Mouse (Mus musculus) liver, embryonic 11.5 days (tissue): ENCODE data around the gene Ephb4. TPM values are rescaled to one million over a fixed set of nuclear protein-coding genes. Genes with fewer than 3 reads are reported as not detected.

Experiments
- ATAC-seq: fragments of 200-750 bp; cut with Nextera tagmentation; replicated peaks from 2 replicates; pipeline ENCODE4 v1.8.0; 2017; ENCODE audit warnings: moderate number of reproducible peaks, mild to moderate bottlenecking, moderate TSS enrichment, moderate library complexity; ENCODE audit not compliant: low FRiP score
- DNase-seq: peaks from one replicate; pipeline ENCODE4 v3.0.0-alpha.2; 2017; ENCODE audit warnings: low spot score
- H3K27ac ChIP-seq: fragments of 300-500 bp; sonication (generic); 2 replicates; pipeline ENCODE4 v1.5.1; 2014; ENCODE audit warnings: mild to moderate bottlenecking, low read depth, low read length, control low read depth
- H3K27me3 ChIP-seq: fragments of 300-500 bp; sonication (generic); replicated peaks from 2 replicates; pipeline ENCODE4 v1.6.1; 2014; ENCODE audit warnings: low read length, mixed read lengths; ENCODE audit not compliant: control insufficient read depth, insufficient read depth
- H3K36me3 ChIP-seq: fragments of 300-500 bp; sonication (generic); 2 replicates; pipeline ENCODE4 v1.6.1; 2014; ENCODE audit warnings: mild to moderate bottlenecking, low read length, moderate library complexity, mixed read lengths; ENCODE audit not compliant: control insufficient read depth, insufficient read depth
- H3K4me1 ChIP-seq: fragments of 300-500 bp; sonication (generic); replicated peaks from 2 replicates; pipeline ENCODE4 v1.6.1; 2014; ENCODE audit warnings: low read length, mixed read lengths; ENCODE audit not compliant: control insufficient read depth, insufficient read depth
- H3K4me2 ChIP-seq: fragments of 300-500 bp; sonication (generic); 2 replicates; pipeline ENCODE4 v1.6.1; 2014; ENCODE audit warnings: mild to moderate bottlenecking, control low read depth, moderate library complexity
- H3K4me3 ChIP-seq: fragments of 300-500 bp; sonication (generic); 2 replicates; pipeline ENCODE4 v1.5.1; 2014; ENCODE audit warnings: low read depth, low read length, control low read depth
- H3K9ac ChIP-seq: fragments of 300-500 bp; sonication (generic); 2 replicates; pipeline ENCODE4 v1.6.1; 2014; ENCODE audit warnings: low read depth, low read length, control low read depth
- H3K9me3 ChIP-seq: fragments of 300-500 bp; sonication (generic); 2 replicates; pipeline ENCODE4 v1.6.1; 2016; ENCODE audit warnings: low read length, inconsistent platforms, mixed read lengths; ENCODE audit not compliant: control insufficient read depth
- WGBS: fragments of 180-500 bp; shearing (Covaris S2); extraction: QIAGEN DNeasy Blood & Tissue Kit; methylation state at CpG from one replicate; pipeline ENCODE4 v1.1.7; 2014; 5-methylcytosine and 5-hydroxymethylcytosine counted together
- polyA plus RNA-seq: library from polyadenylated mRNA; unstranded; fragments of >200 nt; fragmentation: Nextera tagmentation; extraction: Ambion mirVana; gene quantifications from 2 replicates; pipeline ENCODE4 v1.2.1, GENCODE M21; 2014

The Ephb4 gene
- polyA plus RNA-seq, 1 experiment from 2014 or later = 29.9 TPM

DNA sequence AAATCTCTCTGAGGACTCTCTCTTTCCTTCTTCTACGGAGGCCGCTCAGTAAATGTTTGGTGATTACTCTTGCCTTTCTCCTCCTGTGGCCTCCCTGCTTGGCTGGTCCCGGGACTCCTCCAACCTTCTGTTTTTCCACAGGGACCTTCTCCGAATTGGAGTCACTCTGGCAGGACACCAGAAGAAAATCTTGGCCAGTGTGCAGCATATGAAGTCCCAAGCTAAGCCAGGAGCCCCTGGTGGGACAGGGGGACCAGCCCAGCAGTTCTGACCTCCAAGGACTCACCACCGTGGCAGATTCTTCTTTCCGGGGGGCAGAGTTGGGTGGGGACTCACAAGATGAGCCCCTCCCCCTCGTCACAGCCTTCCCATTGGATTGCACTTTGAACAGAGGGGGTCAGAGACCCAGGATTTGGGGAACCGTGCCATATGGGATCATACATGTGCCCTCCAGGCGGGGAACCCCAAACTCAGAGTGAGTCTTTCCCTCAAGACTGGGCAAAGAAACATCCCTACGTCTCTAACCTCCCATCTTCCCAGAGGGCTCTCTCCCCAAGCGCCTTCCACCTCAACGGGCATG is 23.6 kb downstream of the Ephb4 start:
- Histone ChIP-seq H3K36me3 (peaks cover 32% of the 10 kb centered on the region), H3K9ac (no peak overlapping the region), H3K27ac (no peak overlapping the region), H3K4me3 (no peak overlapping the region), H3K27me3 (no peaks in the 10 kb centered on the region), H3K4me2 (no peak overlapping the region), H3K9me3 (no peaks in the 10 kb centered on the region), H3K4me1 (no peaks in the 10 kb centered on the region)
- DNase-seq (no peak), ATAC-seq (no peak)
- WGBS = 80% methylated on average over 12 of the region's 12 CpGs

DNA sequence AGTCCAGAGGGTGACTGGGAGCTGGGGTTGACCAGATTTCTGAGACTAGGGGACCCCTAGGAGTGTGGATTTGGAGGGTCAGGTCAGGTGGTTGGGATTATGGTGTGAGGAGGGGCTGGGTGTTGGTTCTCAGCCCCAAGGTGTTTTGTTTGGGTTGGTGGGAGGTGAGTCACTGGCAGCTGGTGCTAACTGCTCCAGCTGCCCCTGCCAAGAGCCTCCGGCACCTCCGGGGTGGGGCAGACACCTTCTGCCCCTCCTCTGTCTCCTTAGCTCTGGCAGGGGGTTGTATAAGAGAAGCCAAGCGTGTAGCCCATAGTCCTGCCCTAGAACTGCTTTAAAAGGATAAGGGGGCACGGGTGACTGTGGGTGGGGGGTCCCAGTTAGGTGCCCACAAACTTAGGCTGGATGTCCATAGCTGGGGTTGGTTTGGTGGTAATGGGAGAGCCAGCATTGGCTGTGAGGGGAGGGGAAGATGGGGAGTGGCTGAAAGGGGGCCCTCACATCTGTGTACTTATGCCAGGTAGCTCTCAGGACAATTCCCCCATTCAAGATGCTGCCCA is 24.7 kb downstream of the Ephb4 start:
- Histone ChIP-seq H3K9ac (no peak overlapping the region), H3K36me3 (peaks cover 26% of the 10 kb centered on the region), H3K4me3 (no peak overlapping the region), H3K27me3 (no peaks in the 10 kb centered on the region), H3K9me3 (no peaks in the 10 kb centered on the region), H3K27ac (no peak overlapping the region), H3K4me1 (no peaks in the 10 kb centered on the region; the same call in 1 of the 2 replicates), H3K4me2 (no peak overlapping the region)
- 74% methylated on average over 4 of the region's 4 CpGs for WGBS
- DNase-seq = no peak
- ATAC-seq = no peak

DNA sequence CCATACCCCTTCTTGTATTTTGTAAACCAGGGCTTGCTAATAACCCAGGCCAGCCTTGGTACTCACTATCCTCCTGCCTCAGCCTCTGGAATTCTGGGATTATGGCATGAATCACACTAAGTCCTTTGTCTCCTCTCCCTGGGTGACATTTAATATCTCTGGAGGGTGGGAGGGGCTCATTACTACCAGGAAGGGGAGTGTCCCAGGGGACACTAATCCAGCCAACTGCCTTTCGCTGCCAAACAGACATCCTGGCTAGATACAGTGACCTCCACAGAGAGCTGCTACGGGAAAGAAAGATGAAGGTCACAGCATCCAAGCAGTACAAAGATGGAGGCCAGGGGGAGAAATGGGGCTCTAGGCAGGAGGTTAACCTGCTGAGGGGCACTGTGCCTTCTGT is 25.7 kb downstream of the Ephb4 start:
- DNase-seq (no peak), ATAC-seq (no peak)
- Histone ChIP-seq H3K36me3 (peaks cover 18% of the 10 kb centered on the region), H3K4me2 (no peak overlapping the region), H3K27ac (no peak overlapping the region), H3K4me3 (no peak overlapping the region), H3K4me1 (no peaks in the 10 kb centered on the region; the same call in 1 of the 2 replicates), H3K9me3 (no peaks in the 10 kb centered on the region), H3K9ac (no peak overlapping the region), H3K27me3 (no peaks in the 10 kb centered on the region)
- WGBS = 54% methylated on average over 2 of the region's 2 CpGs

DNA sequence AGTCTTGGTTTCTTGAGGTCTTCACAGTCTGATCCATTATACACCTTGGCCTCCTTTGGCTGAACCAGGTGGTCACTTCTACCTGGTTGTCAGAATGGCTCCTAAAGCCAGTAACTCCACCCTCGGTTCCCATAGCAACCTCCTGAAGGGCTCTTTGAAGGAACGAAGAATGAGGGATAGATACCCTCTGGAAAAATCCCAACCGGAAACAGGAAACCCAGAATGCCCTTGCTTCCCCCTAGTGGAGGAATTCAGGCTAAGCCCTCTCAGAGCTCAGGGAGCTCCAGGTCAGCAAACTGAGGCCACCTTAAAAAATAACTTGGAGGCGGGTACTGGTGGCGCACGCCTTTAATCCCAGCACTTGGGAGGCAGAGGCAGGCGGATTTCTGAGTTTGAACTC is 26.3 kb downstream of the Ephb4 start:
- WGBS = 34% methylated on average over 7 of the region's 7 CpGs
- Histone ChIP-seq H3K4me3 (no peak overlapping the region), H3K36me3 (peaks cover 18% of the 10 kb centered on the region), H3K27ac (no peak overlapping the region), H3K27me3 (no peaks in the 10 kb centered on the region), H3K9me3 (no peaks in the 10 kb centered on the region), H3K4me2 (no peak overlapping the region), H3K4me1 (no peaks in the 10 kb centered on the region; the same call in 1 of the 2 replicates), H3K9ac (no peak overlapping the region)
- no peak for DNase-seq
- no peak for ATAC-seq

DNA sequence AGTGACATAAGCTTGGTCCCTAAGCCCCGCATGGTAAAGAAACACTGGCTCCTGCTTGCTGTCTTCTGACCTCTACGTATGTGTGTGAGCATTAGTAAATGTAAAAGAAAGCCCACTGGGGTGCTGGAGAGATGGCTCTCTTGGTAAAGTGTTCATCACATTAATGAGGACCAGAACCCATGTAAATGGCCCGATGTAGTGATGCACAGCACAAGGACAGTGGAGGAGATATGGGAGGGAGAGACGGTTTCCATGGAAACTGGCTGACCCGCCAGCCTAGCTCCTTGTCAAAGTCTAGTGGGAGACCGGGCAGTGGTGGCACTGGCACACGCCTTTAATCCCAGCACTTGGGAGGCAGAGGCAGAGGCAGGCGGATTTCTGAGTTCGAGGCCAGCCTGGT is 26.8 kb downstream of the Ephb4 start:
- DNase-seq = no peak
- ATAC-seq = 0 out of 2 replicates have a peak, but pooled peaks have one; percentile 27

DNA sequence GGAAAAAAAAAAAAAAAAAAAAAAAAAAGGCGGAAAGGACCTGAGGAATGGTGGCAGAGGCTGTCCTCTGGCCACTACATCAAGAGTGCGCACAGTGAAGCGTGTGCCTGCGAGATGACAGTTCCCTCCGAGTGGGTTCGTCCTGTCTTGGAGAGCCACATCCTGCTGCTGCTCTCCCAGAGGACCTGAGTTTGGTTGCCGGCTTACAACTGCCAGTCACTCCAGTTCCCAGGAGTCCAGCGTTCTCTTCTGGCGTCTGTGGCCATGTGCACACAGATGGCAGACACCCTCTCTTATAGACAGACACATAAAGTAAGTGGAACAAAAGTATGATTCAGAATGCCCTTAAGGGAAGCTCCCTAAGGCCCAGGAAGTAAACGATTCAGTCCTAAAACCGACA is 27.3 kb downstream of the Ephb4 start:
- no peaks in the 10 kb centered on the region for H3K27me3 ChIP-seq
- DNase-seq (peak; percentile 39), ATAC-seq (no peak)
- H3K4me3 ChIP-seq = no peak overlapping the region
- no peak overlapping the region; the same call in 1 of the 2 replicates for H3K4me2 ChIP-seq
- peaks cover 10% of the 10 kb centered on the region for H3K36me3 ChIP-seq
- H3K4me1 ChIP-seq = no peaks in the 10 kb centered on the region; the same call in 1 of the 2 replicates
- WGBS = 36% methylated on average over 10 of the region's 11 CpGs
- H3K9me3 ChIP-seq = no peaks in the 10 kb centered on the region
- H3K9ac ChIP-seq = no peak overlapping the region
- H3K27ac ChIP-seq = peak overlapping the region; percentile 43; the same call in 1 of the 2 replicates

More for the DNA sequence above, 26.8 kb downstream of the Ephb4 start:
- Histone ChIP-seq H3K27ac (no peak overlapping the region), H3K4me1 (no peaks in the 10 kb centered on the region; the same call in 1 of the 2 replicates), H3K36me3 (peaks cover 15% of the 10 kb centered on the region), H3K27me3 (no peaks in the 10 kb centered on the region), H3K4me2 (no peak overlapping the region), H3K9ac (no peak overlapping the region), H3K4me3 (no peak overlapping the region), H3K9me3 (no peaks in the 10 kb centered on the region)
- 62% methylated on average over 9 of the region's 9 CpGs for WGBS

DNA sequence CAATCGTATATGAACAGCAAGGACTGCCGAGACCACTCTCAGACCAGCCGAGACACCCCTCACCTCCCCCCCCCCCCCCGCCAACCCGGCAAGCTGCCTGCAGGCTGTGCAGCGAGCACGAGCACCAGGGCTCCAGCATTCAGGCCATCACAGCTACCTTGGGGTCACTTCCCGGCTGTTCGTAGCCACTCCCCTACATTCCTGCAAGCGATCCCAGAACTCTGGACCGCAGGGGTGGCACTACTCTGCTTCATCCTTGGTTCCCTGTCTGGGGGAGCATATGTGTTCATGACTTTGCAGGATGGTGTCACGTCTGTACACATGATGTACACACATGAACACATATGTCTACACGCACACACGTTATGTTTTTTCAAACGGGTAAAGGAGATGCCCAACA is 27.7 kb downstream of the Ephb4 start:
- DNase-seq = no peak
- H3K9me3 ChIP-seq = no peaks in the 10 kb centered on the region
- no peak overlapping the region for H3K27ac ChIP-seq
- H3K4me3 ChIP-seq = no peak overlapping the region
- no peaks in the 10 kb centered on the region; the same call in 1 of the 2 replicates for H3K4me1 ChIP-seq
- H3K4me2 ChIP-seq = no peak overlapping the region
- H3K9ac ChIP-seq = no peak overlapping the region
- no peak for ATAC-seq
- peaks cover 6% of the 10 kb centered on the region for H3K36me3 ChIP-seq
- WGBS = 33% methylated on average over 12 of the region's 15 CpGs
- no peaks in the 10 kb centered on the region for H3K27me3 ChIP-seq

DNA sequence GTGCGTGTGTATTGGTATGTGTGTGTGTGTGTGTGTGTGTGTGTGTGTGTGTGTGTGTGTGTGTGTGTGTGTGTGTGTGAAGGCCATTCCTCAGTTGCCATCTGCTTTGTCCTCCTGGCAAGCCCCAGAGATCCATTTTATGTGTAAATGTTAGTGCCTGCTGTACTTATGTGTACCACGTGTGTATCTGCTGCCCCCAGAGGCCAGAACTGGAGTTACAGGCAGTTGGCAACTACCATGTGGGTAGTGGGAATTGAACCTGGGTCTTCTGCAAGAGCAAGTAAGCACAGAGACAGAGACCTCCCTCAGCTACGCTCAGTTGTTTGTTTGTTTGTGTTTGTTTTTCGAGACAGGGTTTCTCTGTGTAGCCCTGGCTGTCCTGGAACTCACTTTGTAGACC is 31.2 kb downstream of the Ephb4 start:
- H3K4me2 ChIP-seq = no peak overlapping the region
- no peaks in the 10 kb centered on the region for H3K36me3 ChIP-seq
- no peaks in the 10 kb centered on the region for H3K9me3 ChIP-seq
- H3K9ac ChIP-seq = no peak overlapping the region
- WGBS = 52% methylated on average over 4 of the region's 4 CpGs
- H3K27me3 ChIP-seq = no peaks in the 10 kb centered on the region
- no peaks in the 10 kb centered on the region; the same call in 1 of the 2 replicates for H3K4me1 ChIP-seq
- DNase-seq (no peak), ATAC-seq (no peak)
- H3K27ac ChIP-seq = no peak overlapping the region
- no peak overlapping the region for H3K4me3 ChIP-seq

DNA sequence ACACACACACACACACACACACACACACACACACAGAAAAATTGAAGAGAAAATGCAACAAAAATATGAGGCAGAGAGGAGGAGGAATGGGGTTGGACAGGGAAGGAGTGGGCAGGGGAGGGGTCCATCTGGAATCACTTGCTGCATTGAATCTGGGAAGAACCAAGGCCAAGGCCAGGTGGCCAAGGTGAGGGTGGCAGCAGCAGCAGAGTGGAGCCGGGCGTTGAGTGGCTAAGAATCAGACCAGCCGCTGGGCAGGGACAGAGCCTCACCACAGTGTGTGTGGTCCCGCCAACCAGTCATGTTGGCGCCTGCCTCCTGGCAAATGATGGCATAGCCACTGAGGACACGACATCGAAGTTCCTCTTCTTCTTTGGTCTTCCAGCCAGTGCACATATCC is 33.5 kb downstream of the Ephb4 start:
- Histone ChIP-seq H3K9me3 (no peaks in the 10 kb centered on the region), H3K4me3 (no peak overlapping the region), H3K4me1 (no peaks in the 10 kb centered on the region; the same call in 1 of the 2 replicates), H3K36me3 (no peaks in the 10 kb centered on the region), H3K27ac (no peak overlapping the region), H3K9ac (no peak overlapping the region), H3K4me2 (no peak overlapping the region), H3K27me3 (no peaks in the 10 kb centered on the region)
- 80% methylated on average over 7 of the region's 7 CpGs for WGBS
- DNase-seq (no peak), ATAC-seq (no peak)
